Mouse (Mus musculus) ES-E14 (cell line): Measurements from ENCODE around the gene Wdr75. TPM values are rescaled to one million over a fixed set of nuclear protein-coding genes. Genes with fewer than 3 reads are reported as not detected.
A peak's percentile ranks its signal among the peaks of the same experiment; 100 is the strongest.

Experiments
- DNase-seq: peaks from one replicate; pipeline ENCODE4 v3.0.0-alpha.2; 2013; ENCODE audit warnings: low read depth, low spot score
- H3K27ac ChIP-seq: 2 replicates; pipeline ENCODE4 v1.5.1; 2012; ENCODE audit warnings: low read depth, mild to moderate bottlenecking, low read length, moderate library complexity, mixed read lengths; ENCODE audit not compliant: poor library complexity, insufficient read depth, severe bottlenecking
- H3K36me3 ChIP-seq: 2 replicates; pipeline ENCODE4 v1.6.1; 2012; ENCODE audit warnings: mild to moderate bottlenecking, low read length, moderate library complexity, mixed read lengths; ENCODE audit not compliant: control insufficient read depth, poor library complexity, insufficient read depth, severe bottlenecking
- H3K4me1 ChIP-seq, 2 experiments: fragments of 150-350 bp in 1 of 2; sonication (generic) in 1 of 2; 2 replicates each; pipeline ENCODE4 v1.6.1; 2012; ENCODE audit warnings: low read length in 2 of 2, mild to moderate bottlenecking in 1 of 2, mixed read lengths in 1 of 2; ENCODE audit not compliant: control insufficient read depth in 2 of 2, insufficient read depth in 2 of 2, poor library complexity in 1 of 2
- H3K4me3 ChIP-seq, 2 experiments: fragments of 150-350 bp in 1 of 2; sonication (generic) in 1 of 2; 2 replicates each; pipeline ENCODE4 v1.5.1; 2012; ENCODE audit warnings: low read length in 2 of 2, low read depth in 1 of 2, mild to moderate bottlenecking in 1 of 2, mixed read lengths in 1 of 2; ENCODE audit not compliant: insufficient read depth in 1 of 2, poor library complexity in 1 of 2, severe bottlenecking in 1 of 2
- H3K9ac ChIP-seq: 2 replicates; pipeline ENCODE4 v1.6.1; 2012; ENCODE audit warnings: low read depth, mild to moderate bottlenecking, low read length, mixed read lengths; ENCODE audit not compliant: poor library complexity, insufficient read depth, severe bottlenecking
- H3K9me3 ChIP-seq: fragments of 150-350 bp; sonication (generic); 2 replicates; pipeline ENCODE4 v1.6.1; 2012; ENCODE audit warnings: low read depth, mild to moderate bottlenecking, low read length; ENCODE audit not compliant: control insufficient read depth, insufficient read depth
- CHD2 ChIP-seq: IDR thresholded peaks from 2 replicates; pipeline ENCODE4 v1.6.1; 2014; ENCODE audit warnings: mild to moderate bottlenecking, low read depth, low read length, inconsistent platforms
- HCFC1 ChIP-seq: IDR thresholded peaks from 2 replicates; pipeline ENCODE4 v1.6.1; 2012; ENCODE audit warnings: low read length, inconsistent platforms, borderline replicate concordance; ENCODE audit not compliant: insufficient read depth
- MAFK ChIP-seq: IDR thresholded peaks from 2 replicates; pipeline ENCODE4 v1.6.1; 2014; ENCODE audit warnings: mild to moderate bottlenecking, low read depth, low read length, inconsistent platforms; ENCODE audit not compliant: insufficient read depth
- ZC3H11A ChIP-seq: IDR thresholded peaks from 2 replicates; pipeline ENCODE4 v1.6.1; 2012; ENCODE audit warnings: low read depth, mild to moderate bottlenecking, inconsistent platforms, low read length, borderline replicate concordance
- ZNF384 ChIP-seq: IDR thresholded peaks from 2 replicates; pipeline ENCODE4 v1.6.1; 2012; ENCODE audit warnings: low read depth, low read length, inconsistent platforms
- in situ Hi-C, 2 experiments: fragments of 600-800 bp; cut with MboI; formaldehyde crosslinking; loops; one replicate each; pipeline ENCODE4 v1.15.1; 2025; ENCODE audit warnings: low sequenced_read_pairs in 2 of 2, inconsistent platforms in 1 of 2; ENCODE audit not compliant: unreplicated experiment in 2 of 2
- total RNA-seq: library from RNA; depleted of rRNA; stranded (reverse); fragments of 300-350 nt; gene quantifications from 2 replicates; pipeline ENCODE4 v1.2.3, GENCODE M21; 2012; rRNA removed

Wdr75 gene
- total RNA-seq: 114 and 128 TPM in 2 replicates

- H3K9me3 ChIP-seq: no peaks in the 10 kb centered on the region
- peak within 1 kb of the TSS; percentile 96 to 99 for H3K4me3 ChIP-seq
- peak within 1 kb of the TSS; percentile 73 for H3K27ac ChIP-seq
- peaks cover 2 to 3% of the 10 kb centered on the region in 2 experiments; a peak in 1 of 4 replicates for H3K4me1 ChIP-seq
- H3K9ac ChIP-seq: peak within 1 kb of the TSS; percentile 99
- DNase-seq: peak; percentile 86
- TF ChIP-seq CHD2 (no peak), HCFC1 (peak; percentile 88)
- H3K36me3 ChIP-seq: peaks cover 7% of the 10 kb centered on the region
- in situ Hi-C loops: no loop called here
Measured at GRCm38 (mm10) chr1:45794969-45795908, at the start of gene Wdr75. Wdr75 (plus strand) TSS chr1:45795166.

GRCm38 (mm10) chr1:45755902-45756301, 39.1 kb upstream of the Wdr75 start:
- in situ Hi-C loops: loop anchor here (25.0 kb wide), 2 partner anchors 319 to 994 kb away; no protein-coding TSS in a partner anchor
- no peaks in the 10 kb centered on the region for H3K9me3 ChIP-seq
- no peak overlapping the region for H3K9ac ChIP-seq
- no peak overlapping the region for H3K4me3 ChIP-seq
- H3K36me3 ChIP-seq: no peaks in the 10 kb centered on the region
- no peak overlapping the region for H3K27ac ChIP-seq
- DNase-seq: no peak
- TF ChIP-seq ZC3H11A (no peak), CHD2 (no peak), HCFC1 (no peak), ZNF384 (no peak), MAFK (no peak)
- no peaks in the 10 kb centered on the region for H3K4me1 ChIP-seq

GRCm38 (mm10) chr1:45756707-45757106, 38.3 kb upstream of the Wdr75 start:
- in situ Hi-C loops: loop anchor here (25.0 kb wide), 2 partner anchors 319 to 994 kb away; no protein-coding TSS in a partner anchor
- TF ChIP-seq CHD2: no peak
- no peak for TF ChIP-seq ZC3H11A
- TF ChIP-seq ZNF384: no peak
- no peak for TF ChIP-seq HCFC1
- TF ChIP-seq MAFK: no peak
- Histone ChIP-seq H3K27ac (no peak overlapping the region), H3K9me3 (no peaks in the 10 kb centered on the region), H3K4me1 (no peaks in the 10 kb centered on the region), H3K4me3 (no peak overlapping the region), H3K9ac (no peak overlapping the region), H3K36me3 (no peaks in the 10 kb centered on the region)
- DNase-seq: no peak

- no peak for DNase-seq
- Histone ChIP-seq H3K9me3 (no peaks in the 10 kb centered on the region), H3K36me3 (no peaks in the 10 kb centered on the region), H3K4me3 (no peak overlapping the region), H3K9ac (no peak overlapping the region), H3K27ac (no peak overlapping the region), H3K4me1 (no peaks in the 10 kb centered on the region)
- TF ChIP-seq MAFK: no peak
- TF ChIP-seq HCFC1: no peak
- TF ChIP-seq ZNF384: no peak
- TF ChIP-seq ZC3H11A: no peak
- no peak for TF ChIP-seq CHD2
- in situ Hi-C loops: loop anchor here (25.0 kb wide), 2 partner anchors 321 to 996 kb away; no protein-coding TSS in a partner anchor
Measured at GRCm38 (mm10) chr1:45758011-45758410, 37.0 kb upstream of the Wdr75 start.
